Mouse (Mus musculus): ENCODE results near the gene Tmem258.

DNA sequence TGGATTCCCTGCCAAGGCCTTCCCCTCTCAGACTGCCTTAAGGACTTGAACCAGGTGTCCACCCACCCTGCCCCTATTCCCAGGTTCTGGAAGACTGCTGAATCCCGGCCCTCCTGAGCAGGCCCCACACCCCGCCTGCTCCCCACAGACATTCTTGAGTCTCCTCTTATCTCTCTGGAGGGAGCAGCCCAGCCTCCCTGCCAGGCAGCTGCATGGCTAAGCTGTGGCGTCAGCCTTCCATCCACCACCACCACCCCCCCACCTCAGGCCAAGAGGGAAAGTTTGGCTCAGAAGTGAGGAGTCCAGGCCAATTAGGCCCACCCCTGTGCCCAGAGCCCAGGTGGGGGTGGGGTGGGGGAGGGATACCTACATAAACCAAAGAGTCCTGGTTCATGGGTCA is 34.7 kb downstream of the Tmem258 start:
- TF ChIP-seq CTCF (IDR thresholded peaks at IDR 0.05; ENCODE audit: extremely low read depth, insufficient read depth, low read length) (no peak), POLR2A (IDR thresholded peaks at IDR 0.05; ENCODE audit: extremely low read depth, insufficient read depth, low read length) (no peak)

All from cortical plate, adult 2 months (tissue).